Mouse (Mus musculus) limb, embryonic 15.5 days (tissue): ENCODE data around the gene A730046J19Rik. TPM values are rescaled to one million over a fixed set of nuclear protein-coding genes. Genes with fewer than 3 reads are reported as not detected.

Experiments used
- ATAC-seq: fragments of 200-750 bp; cut with Nextera tagmentation; 2 replicates; pipeline ENCODE4 v1.8.0; 2017; ENCODE audit warnings: low read depth, moderate TSS enrichment; ENCODE audit not compliant: insufficient number of reproducible peaks, low FRiP score, low TSS enrichment
- H3K27ac ChIP-seq: fragments of 300-500 bp; sonication (generic); 2 replicates; pipeline ENCODE4 v1.5.1; 2015; ENCODE audit warnings: moderate library complexity, mild to moderate bottlenecking, inconsistent platforms
- H3K27me3 ChIP-seq: fragments of 300-500 bp; sonication (generic); 2 replicates; pipeline ENCODE4 v1.6.1; 2015; ENCODE audit warnings: inconsistent platforms
- H3K36me3 ChIP-seq: fragments of 300-500 bp; sonication (generic); 2 replicates; pipeline ENCODE4 v1.6.1; 2015; ENCODE audit warnings: inconsistent platforms
- H3K4me1 ChIP-seq: fragments of 300-500 bp; sonication (generic); 2 replicates; pipeline ENCODE4 v1.6.1; 2015; ENCODE audit warnings: inconsistent platforms
- H3K4me2 ChIP-seq: fragments of 300-500 bp; sonication (generic); 2 replicates; pipeline ENCODE4 v1.6.1; 2015; ENCODE audit warnings: mild to moderate bottlenecking, inconsistent platforms
- H3K4me3 ChIP-seq: fragments of 300-500 bp; sonication (generic); 2 replicates; pipeline ENCODE4 v1.5.1; 2015; ENCODE audit warnings: mild to moderate bottlenecking, inconsistent platforms
- H3K9ac ChIP-seq: fragments of 300-500 bp; sonication (generic); 2 replicates; pipeline ENCODE4 v1.6.1; 2015; ENCODE audit warnings: inconsistent platforms
- H3K9me3 ChIP-seq: fragments of 300-500 bp; sonication (generic); 2 replicates; pipeline ENCODE4 v1.6.1; 2016; ENCODE audit warnings: inconsistent platforms
- WGBS: fragments of 180-500 bp; shearing (Covaris S2); methylation state at CpG from one replicate; pipeline ENCODE4 v1.1.7; 2015; 5-methylcytosine and 5-hydroxymethylcytosine counted together
- polyA plus RNA-seq: library from polyadenylated mRNA; unstranded; fragments of >200 nt; fragmentation: Nextera tagmentation; extraction: Ambion mirVana; gene quantifications from 2 replicates; pipeline ENCODE4 v1.2.1, GENCODE M21; 2015

A730046J19Rik gene
- polyA plus RNA-seq: 1.2 TPM in 2 replicates

DNA sequence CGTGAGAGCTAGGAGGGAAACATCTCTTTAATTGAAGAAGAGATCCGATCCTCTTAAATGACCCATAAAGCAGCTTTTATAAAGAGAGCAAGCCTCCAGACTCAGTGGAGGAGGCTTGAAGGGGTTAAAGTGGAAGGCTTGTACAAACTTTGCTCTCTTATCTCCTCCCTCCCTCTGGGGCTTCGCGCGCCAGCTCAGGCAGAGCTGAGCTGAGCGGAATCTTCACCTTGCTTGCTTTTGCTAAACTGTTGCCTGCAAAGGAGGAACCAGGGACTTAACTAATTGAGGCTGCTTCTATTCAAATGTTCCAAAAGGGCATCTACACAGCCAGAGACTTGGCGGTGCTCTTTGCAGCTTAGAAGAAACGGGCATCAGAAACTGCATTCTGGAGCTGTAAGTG, at the start of gene A730046J19Rik:
TSS of gene A730046J19Rik (plus strand) at position 173 of the 400 bp plus-strand sequence.
- Histone ChIP-seq H3K9me3 (no peaks in the 10 kb centered on the region), H3K4me2 (peak within 1 kb of the TSS; percentile 24; the same call in 1 of the 2 replicates), H3K9ac (no peak within 1 kb of the TSS), H3K27me3 (0 out of 2 replicates have a peak, but pooled peaks cover 5% of the 10 kb centered on the region), H3K4me1 (no peaks in the 10 kb centered on the region), H3K4me3 (peak within 1 kb of the TSS; percentile 14), H3K36me3 (no peaks in the 10 kb centered on the region), H3K27ac (no peak within 1 kb of the TSS)
- ATAC-seq: no peak
- 30% methylated on average over 8 of the region's 8 CpGs for WGBS

DNA sequence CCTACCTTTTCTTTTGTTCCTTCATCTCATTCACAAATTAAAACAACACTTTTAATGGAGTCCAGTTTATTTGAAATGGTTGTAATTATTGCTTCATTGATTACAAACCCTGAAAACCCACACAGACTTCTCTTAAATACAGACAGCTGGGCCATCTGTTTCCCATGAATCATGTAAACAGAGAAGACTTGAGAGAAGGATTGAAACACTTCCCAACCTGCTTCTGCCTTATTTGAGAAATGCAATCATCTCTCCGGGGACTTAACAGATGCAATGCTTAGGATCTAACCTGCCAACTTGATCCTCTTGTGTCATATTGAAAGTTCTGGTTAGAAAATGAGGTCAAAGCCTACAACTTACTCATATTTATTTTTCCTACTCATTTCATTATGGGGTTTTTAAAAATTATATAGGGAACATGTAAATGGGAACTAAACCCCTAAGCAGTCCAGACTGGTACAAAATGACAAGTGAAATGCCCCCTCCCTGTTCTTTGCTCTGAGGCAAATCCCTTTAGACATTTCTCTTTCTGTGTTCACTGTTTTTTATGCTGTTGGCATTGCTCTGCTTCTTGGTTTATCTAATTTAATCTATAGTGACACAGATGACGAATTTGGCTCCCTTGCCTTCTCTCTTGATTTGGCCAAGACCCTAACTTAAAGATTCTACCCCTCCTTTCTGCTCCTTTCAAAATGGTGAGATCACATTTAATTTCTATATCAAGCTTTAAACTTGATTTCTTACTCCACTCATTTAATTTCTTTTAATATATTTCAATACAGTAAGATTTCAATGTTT, 48.7 kb upstream of the A730046J19Rik start:
- H3K36me3 ChIP-seq: no peaks in the 10 kb centered on the region
- ATAC-seq: no peak
- no peak overlapping the region for H3K27ac ChIP-seq
- H3K9me3 ChIP-seq: no peaks in the 10 kb centered on the region
- H3K4me2 ChIP-seq: no peak overlapping the region
- 47% methylated on average over 2 of the region's 2 CpGs for WGBS
- no peaks in the 10 kb centered on the region for H3K4me1 ChIP-seq
- no peaks in the 10 kb centered on the region; the same call in 1 of the 2 replicates for H3K27me3 ChIP-seq
- no peak overlapping the region for H3K9ac ChIP-seq
- no peak overlapping the region for H3K4me3 ChIP-seq

DNA sequence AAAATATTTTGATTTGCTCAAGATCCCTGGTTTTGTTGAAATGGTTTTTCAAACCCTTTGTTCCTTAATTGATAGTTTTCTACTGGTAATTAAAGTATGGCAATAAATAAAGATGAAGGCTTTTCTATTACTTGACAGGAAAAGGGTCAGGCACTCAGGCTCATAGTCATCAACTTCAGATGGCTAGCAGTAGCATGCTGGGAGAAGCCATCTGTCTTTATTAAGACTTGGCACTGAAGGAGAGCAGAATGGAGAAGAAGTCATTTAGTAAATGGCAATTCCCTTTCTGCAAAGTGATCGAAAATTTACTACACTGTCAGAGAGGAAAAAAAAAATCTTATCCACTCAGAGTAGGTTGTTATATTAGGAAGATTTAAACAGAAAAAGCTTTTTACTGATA, 17.2 kb upstream of the A730046J19Rik start:
- Histone ChIP-seq H3K27me3 (no peaks in the 10 kb centered on the region), H3K4me1 (no peaks in the 10 kb centered on the region)
- WGBS: 48% methylated on average over 1 of the region's 1 CpGs

DNA sequence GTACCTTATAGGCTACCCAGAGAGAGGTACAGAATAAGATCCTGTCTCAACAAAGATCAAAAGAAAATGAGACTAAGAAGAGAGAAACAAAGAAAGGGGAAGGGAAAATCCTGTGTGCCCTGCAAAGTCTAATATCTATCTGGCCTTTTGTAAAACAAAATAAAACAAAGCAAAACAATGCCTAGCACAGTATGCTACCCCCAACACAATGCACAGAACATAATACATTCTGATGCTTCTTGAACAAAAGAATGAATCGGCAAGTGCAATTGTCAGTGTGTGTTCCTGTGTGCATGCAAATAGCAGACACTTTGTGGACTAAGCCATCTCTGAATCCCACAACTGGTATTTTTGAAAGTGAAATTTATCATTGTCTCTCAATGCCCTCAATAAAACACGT, 3.5 kb upstream of the A730046J19Rik start:
- ATAC-seq: no peak
- Histone ChIP-seq H3K4me3 (no peak overlapping the region), H3K9me3 (no peaks in the 10 kb centered on the region), H3K4me1 (no peaks in the 10 kb centered on the region), H3K4me2 (no peak overlapping the region), H3K27me3 (0 out of 2 replicates have a peak, but pooled peaks cover 5% of the 10 kb centered on the region), H3K36me3 (no peaks in the 10 kb centered on the region), H3K9ac (no peak overlapping the region), H3K27ac (no peak overlapping the region)
- 77% methylated on average over 2 of the region's 2 CpGs for WGBS

More for the DNA sequence above, 17.2 kb upstream of the A730046J19Rik start:
- no peak for ATAC-seq
- no peak overlapping the region for H3K4me2 ChIP-seq
- no peak overlapping the region for H3K4me3 ChIP-seq
- H3K9me3 ChIP-seq: no peaks in the 10 kb centered on the region
- H3K36me3 ChIP-seq: no peaks in the 10 kb centered on the region
- H3K9ac ChIP-seq: no peak overlapping the region
- no peak overlapping the region for H3K27ac ChIP-seq

DNA sequence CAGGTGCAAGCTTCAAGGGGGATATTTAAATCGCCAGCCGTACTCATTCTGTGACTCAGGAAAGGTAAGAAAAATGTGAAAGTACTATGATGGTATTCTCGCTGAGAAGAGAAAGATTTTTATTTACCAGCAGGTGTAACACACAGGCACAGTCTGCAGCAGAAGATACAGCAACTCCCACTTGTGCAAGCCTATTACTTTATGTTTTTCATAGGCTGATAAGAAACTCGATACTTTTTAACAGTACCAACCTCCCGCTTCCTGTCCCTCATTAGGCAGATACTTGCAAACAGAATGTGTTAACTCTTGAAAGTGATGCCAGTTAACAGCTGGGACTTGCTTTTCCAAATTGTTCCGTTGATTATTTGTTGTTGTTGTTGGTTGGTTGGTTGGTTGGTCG, 616 bp downstream of the A730046J19Rik start:
- Histone ChIP-seq H3K9ac (no peak overlapping the region), H3K4me2 (peak overlapping the region; percentile 24; the same call in 1 of the 2 replicates), H3K4me1 (no peaks in the 10 kb centered on the region), H3K27me3 (0 out of 2 replicates have a peak, but pooled peaks cover 5% of the 10 kb centered on the region), H3K27ac (no peak overlapping the region), H3K4me3 (peak overlapping the region; percentile 14), H3K36me3 (no peaks in the 10 kb centered on the region), H3K9me3 (no peaks in the 10 kb centered on the region)
- no peak for ATAC-seq
- WGBS: 26% methylated on average over 7 of the region's 7 CpGs

DNA sequence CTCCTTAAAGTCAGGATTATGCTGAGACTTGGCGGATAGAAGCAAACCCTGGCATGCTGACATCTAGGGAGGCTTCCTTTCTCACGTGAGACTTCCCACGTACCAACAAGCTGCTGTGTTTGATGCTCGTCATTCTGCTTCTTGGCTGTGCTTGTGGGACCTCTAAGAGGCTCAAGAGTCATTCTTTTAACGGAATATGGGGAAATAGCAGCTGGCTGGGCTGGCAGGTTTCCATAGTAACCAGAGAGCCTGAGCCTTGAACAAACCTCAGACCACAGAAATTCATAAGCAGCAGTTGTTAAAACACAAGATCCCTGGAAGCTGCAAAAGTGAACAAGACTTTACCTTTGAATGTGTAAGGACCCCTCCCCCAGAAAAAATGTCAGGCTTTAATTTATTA, 9.4 kb downstream of the A730046J19Rik start:
- no peak for ATAC-seq
- Histone ChIP-seq H3K9me3 (no peaks in the 10 kb centered on the region), H3K27me3 (no peaks in the 10 kb centered on the region), H3K4me1 (peaks cover 5% of the 10 kb centered on the region; the same call in 1 of the 2 replicates), H3K4me2 (no peak overlapping the region), H3K36me3 (no peaks in the 10 kb centered on the region), H3K27ac (no peak overlapping the region), H3K4me3 (no peak overlapping the region), H3K9ac (no peak overlapping the region)
- WGBS: 39% methylated on average over 5 of the region's 5 CpGs

Other genes with a start within 250 kb of the A730046J19Rik start
- 6.6 and 9.5 TPM in 2 replicates for gene Dcx, start 220.4 kb upstream of the A730046J19Rik start, polyA plus RNA-seq
- gene Alg13, start 164.1 kb downstream of the A730046J19Rik start, polyA plus RNA-seq: 16.9 and 17.2 TPM in 2 replicates